Mouse (Mus musculus): ENCODE results near the gene Nrcam. TPM values are rescaled to one million over a fixed set of nuclear protein-coding genes. Genes with fewer than 3 reads are reported as not detected.

Gene Nrcam
- total RNA-seq, 2 experiments from 2014 or later = 0.67 TPM; not detected in 1

GRCm38 (mm10) chr12:44574167-44574566 is 245.5 kb downstream of the Nrcam start:
- no peak for ATAC-seq (replicated peaks; ENCODE audit: poor library complexity, severe bottlenecking)

- peak; percentile 84 for ATAC-seq (replicated peaks; ENCODE audit: poor library complexity, severe bottlenecking)
These were observed 272.9 kb downstream of the Nrcam start for GRCm38 (mm10) chr12:44601410-44602149.

GRCm38 (mm10) chr12:44602269-44602957 is 273.7 kb downstream of the Nrcam start:
- ATAC-seq (replicated peaks; ENCODE audit: poor library complexity, severe bottlenecking) = no peak

- ATAC-seq (replicated peaks; ENCODE audit: poor library complexity, severe bottlenecking) = peak; percentile 42; the same call in 1 of the 2 replicates
These were observed 274.3 kb downstream of the Nrcam start for GRCm38 (mm10) chr12:44602958-44603331.

GRCm38 (mm10) chr12:44617001-44617421 is 288.3 kb downstream of the Nrcam start:
- ATAC-seq (replicated peaks; ENCODE audit: poor library complexity, severe bottlenecking) = no peak

GRCm38 (mm10) chr12:44617488-44617887 is 288.8 kb downstream of the Nrcam start:
- no peak for ATAC-seq (replicated peaks; ENCODE audit: poor library complexity, severe bottlenecking)

- no peak for ATAC-seq (replicated peaks; ENCODE audit: poor library complexity, severe bottlenecking)
These were observed 310.7 kb downstream of the Nrcam start for GRCm38 (mm10) chr12:44639341-44639921.

- no peak for ATAC-seq (replicated peaks; ENCODE audit: poor library complexity, severe bottlenecking)
These were observed 311.9 kb downstream of the Nrcam start for GRCm38 (mm10) chr12:44640579-44640978.

Other genes starting within 250 kb of the Nrcam start
- gene Dnajb9, start 118.6 kb upstream of the Nrcam start, total RNA-seq (2014; fragmentation: Nextera tagmentation) = 38.5 and 46.4 TPM in 2 replicates
- 49.2 and 49.8 TPM in 2 replicates for gene Dnajb9, start 118.6 kb upstream of the Nrcam start, total RNA-seq (2017)
- 18.9 and 30.2 TPM in 2 replicates for gene Pnpla8, start 107.5 kb upstream of the Nrcam start, total RNA-seq (2014; fragmentation: Nextera tagmentation)
- 20.8 and 28.9 TPM in 2 replicates for gene Pnpla8, start 107.5 kb upstream of the Nrcam start, total RNA-seq (2017)